Mouse (Mus musculus): ENCODE measurements at regions not wholly inside any gene's neighbourhood (a gene's known extent, or its start where the extent isn't known, plus 50 kb on each side); places are given as distances from the start of the nearest gene placed in this dataset.

- TF ChIP-seq CTCF (IDR thresholded peaks at IDR 0.05; ENCODE audit: extremely low read depth, insufficient read depth, low read length) (no peak), POLR2A (IDR thresholded peaks at IDR 0.05; ENCODE audit: extremely low read depth, insufficient read depth, low read length) (no peak)
These were observed 89.2 kb upstream of the Rbbp6 start for GRCm38 (mm10) chr7:122876286-122876685.
